Comparison of ENCODE assay signal across 11 mouse cellular contexts in the genomic region with DNA sequence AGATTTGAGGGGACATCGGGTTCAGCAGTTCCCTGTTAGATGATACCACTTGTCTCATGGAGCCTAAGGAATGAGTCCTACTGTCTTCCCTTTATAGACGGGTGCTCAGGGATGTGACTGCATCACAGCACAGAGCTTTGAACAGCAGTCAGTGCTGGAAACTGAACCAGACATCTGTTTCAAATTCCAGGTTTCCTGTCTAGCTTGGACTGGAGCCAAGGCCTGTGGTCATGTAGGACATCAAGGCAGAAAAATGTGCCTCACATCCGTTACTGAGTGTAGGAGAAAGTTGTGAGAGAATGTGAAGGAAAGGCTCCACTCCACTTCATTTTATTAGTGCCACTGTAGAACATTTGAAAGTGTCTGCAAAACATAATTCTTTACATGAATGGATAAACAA.
DNase-seq lines count a peak whose midpoint lies in the region; ATAC-seq and TF ChIP-seq lines count a peak whose summit lies in the region.
"Had no signal": no experiment of that assay in that cellular context is flagged by ENCODE, and none has a peak within 500 bp of the region (broad histone marks: within the 10 kb centered on the region; RNA-seq: fewer than 3 reads in every experiment).

No protein-coding gene starts in this region.

- H3K36me3 ChIP-seq in lung, embryonic 14.5 days (ENCODE audit: insufficient read depth) = no peaks in the 10 kb centered on the region
- H3K36me3 ChIP-seq in limb, embryonic 12.5 days = peaks cover 6% of the 10 kb centered on the region; the same call in 1 of the 2 replicates

- H3K27me3 ChIP-seq in lung, embryonic 14.5 days (ENCODE audit: insufficient read depth, low read length) = no peaks in the 10 kb centered on the region
- no peaks in the 10 kb centered on the region for H3K27me3 ChIP-seq in limb, embryonic 12.5 days

- H3K27ac ChIP-seq in lung, embryonic 14.5 days (ENCODE audit: low read depth) = no peak overlapping the region
- peak overlapping the region; percentile 41; the same call in 1 of the 2 replicates for H3K27ac ChIP-seq in limb, embryonic 12.5 days

- H3K9me3 ChIP-seq in lung, embryonic 14.5 days (ENCODE audit: low read depth, low read length) = no peaks in the 10 kb centered on the region
- no peaks in the 10 kb centered on the region for H3K9me3 ChIP-seq in limb, embryonic 12.5 days

- H3K9ac ChIP-seq in lung, embryonic 14.5 days = no peak overlapping the region
- no peak overlapping the region for H3K9ac ChIP-seq in limb, embryonic 12.5 days (replicated peaks)

- peak; percentile 15 for DNase-seq in cerebellum, adult 9-10 months
- peak; percentile 77 for DNase-seq in lung, embryonic 14.5 days
- no peak for DNase-seq in lung, postnatal 25 days (ENCODE audit: low spot score)
- peak; percentile 42 for DNase-seq in fibroblast of lung, adult 2 months (ENCODE audit: low read depth)
- DNase-seq in thymus, postnatal 14 days = no peak
- DNase-seq in thymus, postnatal 4 days = no peak
- DNase-seq: right cerebral cortex, adult 18-20 months; thymus, postnatal 25 days had no signal

- whole genome bisulfite sequencing in lung, embryonic 14.5 days = 49% methylated on average over 3 of the region's 3 CpGs
- WGBS in limb, embryonic 12.5 days = 21% methylated on average over 3 of the region's 3 CpGs

- H3K4me3 ChIP-seq in lung, embryonic 14.5 days (ENCODE audit: low read depth, low read length) = no peak overlapping the region
- H3K4me3 ChIP-seq in limb, embryonic 12.5 days (replicated peaks) = no peak overlapping the region

- H3K4me1 ChIP-seq in lung, embryonic 14.5 days (ENCODE audit: insufficient read depth) = no peaks in the 10 kb centered on the region
- H3K4me1 ChIP-seq in limb, embryonic 12.5 days (replicated peaks) = peaks cover 17% of the 10 kb centered on the region

- no peak for TF ChIP-seq CTCF in lung, embryonic 14.5 days (IDR thresholded peaks at IDR 0.05; ENCODE audit: low read depth)

- ATAC-seq in cerebellum, adult (ENCODE audit: insufficient number of reproducible peaks, low FRiP score, low TSS enrichment) = no peak
- ATAC-seq in lung, embryonic 14.5 days (ENCODE audit: insufficient read depth) = no peak
- ATAC-seq in limb, embryonic 12.5 days (ENCODE audit: insufficient number of reproducible peaks, insufficient read depth, low FRiP score, low TSS enrichment, low read depth) = peak; percentile 68; the same call in 1 of the 2 replicates
- ATAC-seq: midbrain, embryonic 16.5 days had no signal

- no peak overlapping the region for H3K4me2 ChIP-seq in lung, embryonic 14.5 days
- H3K4me2 ChIP-seq in limb, embryonic 12.5 days = no peak overlapping the region

Comparison
In these comparisons a context has a peak if more than half of its experiments do, and no peak if none do; other contexts are left out.
1. DNase-seq: peak in cerebellum, adult 9-10 months (single experiment), lung, embryonic 14.5 days (single experiment) and fibroblast of lung, adult 2 months (single experiment); none in lung, postnatal 25 days (single experiment), thymus, postnatal 14 days (single experiment) and thymus, postnatal 4 days (single experiment).